Comparison of ENCODE assay signal across 16 mouse cellular contexts in the genomic region with DNA sequence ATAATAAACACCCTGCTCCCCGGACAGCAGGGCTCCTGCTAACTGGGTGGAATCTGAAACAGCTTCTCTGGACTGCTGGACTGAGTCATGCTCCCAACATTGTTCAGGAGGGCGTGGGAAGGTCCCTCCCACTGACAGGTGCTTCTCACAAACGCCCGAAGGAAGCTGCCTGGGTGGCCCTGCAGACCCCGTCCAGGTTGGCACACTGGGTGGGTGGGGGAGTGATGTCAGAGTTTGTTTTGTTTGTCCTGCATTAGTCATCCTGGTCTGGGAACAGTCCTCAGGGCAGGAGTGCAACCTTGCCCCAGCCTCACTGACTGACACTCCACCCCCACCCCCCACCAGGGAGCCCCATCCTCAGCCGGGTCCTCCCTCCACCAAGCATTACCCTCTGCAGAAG.
A peak's percentile ranks its signal among the peaks of the same experiment; 100 is the strongest.
DNase-seq lines count a peak whose midpoint lies in the region; ATAC-seq and TF ChIP-seq lines count a peak whose summit lies in the region.
"Had no signal": no experiment of that assay in that cellular context is flagged by ENCODE, and none has a peak within 500 bp of the region (broad histone marks: within the 10 kb centered on the region; RNA-seq: fewer than 3 reads in every experiment).

No protein-coding gene starts in this region.

- no peaks in the 10 kb centered on the region for H3K27me3 ChIP-seq in heart, adult 2 months (ENCODE audit: control insufficient read depth, insufficient read depth, low read length)
- no peaks in the 10 kb centered on the region for H3K27me3 ChIP-seq in liver, postnatal 0 days (ENCODE audit: insufficient read depth, low read length)
- H3K27me3 ChIP-seq in liver, embryonic 12.5 days (replicated peaks) = no peaks in the 10 kb centered on the region
- H3K27me3 ChIP-seq in myocyte (ENCODE audit: control insufficient read depth, insufficient read depth, insufficient read length) = no peaks in the 10 kb centered on the region
- no peaks in the 10 kb centered on the region for H3K27me3 ChIP-seq in thymus, adult 2 months (ENCODE audit: control insufficient read depth, insufficient read depth, low read length)
- no peaks in the 10 kb centered on the region for H3K27me3 ChIP-seq in forebrain, embryonic 11.5 days (ENCODE audit: control insufficient read depth, insufficient read depth, low read length)
- H3K27me3 ChIP-seq: hindbrain, embryonic 15.5 days; limb, embryonic 15.5 days; lung, embryonic 15.5 days had no signal

- H3K27ac ChIP-seq in heart, adult 2 months = peak overlapping the region; percentile 51; the same call in 1 of the 2 replicates
- H3K27ac ChIP-seq in liver, postnatal 0 days (ENCODE audit: low read depth) = no peak overlapping the region
- H3K27ac ChIP-seq in liver, embryonic 12.5 days = no peak overlapping the region
- H3K27ac ChIP-seq in thymus, adult 2 months (ENCODE audit: control insufficient read depth, insufficient read depth, low read length) = no peak overlapping the region
- H3K27ac ChIP-seq in forebrain, embryonic 11.5 days (ENCODE audit: low read depth, low read length) = no peak overlapping the region
- H3K27ac ChIP-seq: limb, embryonic 15.5 days; lung, embryonic 15.5 days; midbrain, embryonic 10.5 days had no signal

- no peak overlapping the region for H3K9ac ChIP-seq in heart, adult 2 months (ENCODE audit: low read depth, low read length)
- H3K9ac ChIP-seq in liver, postnatal 0 days (replicated peaks) = no peak overlapping the region
- no peak overlapping the region for H3K9ac ChIP-seq in liver, embryonic 12.5 days
- no peak overlapping the region for H3K9ac ChIP-seq in forebrain, embryonic 11.5 days (ENCODE audit: low read length)
- H3K9ac ChIP-seq: hindbrain, embryonic 15.5 days; limb, embryonic 15.5 days; lung, embryonic 15.5 days had no signal

- peak; percentile 85 for ATAC-seq in liver, postnatal 0 days
- ATAC-seq in liver, embryonic 12.5 days = no peak
- no peak for ATAC-seq in forebrain, embryonic 11.5 days (replicated peaks; ENCODE audit: low FRiP score)

- H3ac ChIP-seq in myocyte (ENCODE audit: control insufficient read depth, insufficient read length) = no peak overlapping the region

- intact Hi-C loops in heart, adult 2 months (cut with DNase I) = no loop called here
- intact Hi-C loops in heart, postnatal 36 days (cut with DNase I) = no loop called here

- TF ChIP-seq CTCF in heart, adult 2 months (IDR thresholded peaks at IDR 0.05) = no peak
- no peak for TF ChIP-seq CTCF in liver, postnatal 0 days (IDR thresholded peaks at IDR 0.05; ENCODE audit: low read depth)
- no peak for TF ChIP-seq CTCF in thymus, adult 2 months (IDR thresholded peaks at IDR 0.05; ENCODE audit: borderline replicate concordance, control insufficient read depth, extremely low read depth, insufficient read depth, low read length, poor library complexity)

- H3K36me3 ChIP-seq in heart, adult 2 months (ENCODE audit: control insufficient read depth, insufficient read depth, low read length) = no peaks in the 10 kb centered on the region; the same call in 1 of the 2 replicates
- H3K36me3 ChIP-seq in liver, postnatal 0 days (replicated peaks; ENCODE audit: insufficient read depth, low read length) = no peaks in the 10 kb centered on the region
- no peaks in the 10 kb centered on the region for H3K36me3 ChIP-seq in liver, embryonic 12.5 days
- no peaks in the 10 kb centered on the region for H3K36me3 ChIP-seq in myocyte (ENCODE audit: control insufficient read depth, insufficient read depth)
- H3K36me3 ChIP-seq in thymus, adult 2 months (ENCODE audit: control insufficient read depth, insufficient read depth, low read length) = no peaks in the 10 kb centered on the region
- H3K36me3 ChIP-seq in forebrain, embryonic 11.5 days (ENCODE audit: control insufficient read depth, insufficient read depth, low read length) = no peaks in the 10 kb centered on the region
- H3K36me3 ChIP-seq: hindbrain, embryonic 15.5 days; limb, embryonic 15.5 days; lung, embryonic 15.5 days; midbrain, embryonic 10.5 days had no signal

- no peak overlapping the region for H3K4me3 ChIP-seq in heart, adult 2 months
- H3K4me3 ChIP-seq in liver, postnatal 0 days (ENCODE audit: low read depth, low read length) = no peak overlapping the region
- no peak overlapping the region for H3K4me3 ChIP-seq in liver, embryonic 12.5 days
- no peak overlapping the region for H3K4me3 ChIP-seq in myocyte
- no peak overlapping the region for H3K4me3 ChIP-seq in thymus, adult 2 months (ENCODE audit: control insufficient read depth, insufficient read depth, low read length)
- H3K4me3 ChIP-seq in forebrain, embryonic 11.5 days (ENCODE audit: low read depth, low read length) = no peak overlapping the region
- H3K4me3 ChIP-seq: erythroblast, embryonic 14.5 days; hindbrain, embryonic 15.5 days; limb, embryonic 15.5 days; lung, embryonic 15.5 days; midbrain, embryonic 10.5 days had no signal

- H3K4me1 ChIP-seq in heart, adult 2 months (ENCODE audit: control insufficient read depth, insufficient read depth, low read length) = peaks cover 6% of the 10 kb centered on the region
- H3K4me1 ChIP-seq in liver, postnatal 0 days (ENCODE audit: insufficient read depth) = no peaks in the 10 kb centered on the region
- H3K4me1 ChIP-seq in liver, embryonic 12.5 days = no peaks in the 10 kb centered on the region
- H3K4me1 ChIP-seq in thymus, adult 2 months (replicated peaks; ENCODE audit: control insufficient read depth, insufficient read depth, low read length) = no peaks in the 10 kb centered on the region
- H3K4me1 ChIP-seq in forebrain, embryonic 11.5 days (replicated peaks; ENCODE audit: control insufficient read depth, insufficient read depth, low read length) = no peaks in the 10 kb centered on the region
- H3K4me1 ChIP-seq: hindbrain, embryonic 15.5 days; limb, embryonic 15.5 days; lung, embryonic 15.5 days; midbrain, embryonic 10.5 days had no signal

- no peak for DNase-seq in heart, adult 2 months
- no peak for DNase-seq in heart, postnatal 36 days
- DNase-seq in liver, postnatal 0 days = peak; percentile 27
- peak; percentile 21 for DNase-seq in ES-CJ7 (ENCODE audit: low read depth, low spot score)
- DNase-seq in thymus, adult 2 months = no peak
- no peak for DNase-seq in forebrain, embryonic 11.5 days (ENCODE audit: low spot score)
- DNase-seq: cerebellum, adult 18-20 months; spleen, adult 18-20 months; thymus, adult 18-20 months had no signal

- H3K9me3 ChIP-seq in liver, postnatal 0 days (ENCODE audit: low read length) = no peaks in the 10 kb centered on the region
- no peaks in the 10 kb centered on the region for H3K9me3 ChIP-seq in liver, embryonic 12.5 days (replicated peaks)
- no peaks in the 10 kb centered on the region for H3K9me3 ChIP-seq in forebrain, embryonic 11.5 days (ENCODE audit: control insufficient read depth, low read length)
- H3K9me3 ChIP-seq: hindbrain, embryonic 15.5 days; limb, embryonic 15.5 days; lung, embryonic 15.5 days; midbrain, embryonic 10.5 days had no signal

- H3K4me2 ChIP-seq in liver, postnatal 0 days (ENCODE audit: low read depth, low read length) = no peak overlapping the region
- H3K4me2 ChIP-seq in liver, embryonic 12.5 days = no peak overlapping the region
- peak overlapping the region; percentile 46 for H3K4me2 ChIP-seq in myocyte (ENCODE audit: low read depth)
- H3K4me2 ChIP-seq in forebrain, embryonic 11.5 days (ENCODE audit: low read depth, low read length, severe bottlenecking) = no peak overlapping the region
- H3K4me2 ChIP-seq: hindbrain, embryonic 15.5 days; limb, embryonic 15.5 days; lung, embryonic 15.5 days had no signal

- TF ChIP-seq EP300 in heart, adult 2 months (IDR thresholded peaks at IDR 0.05; ENCODE audit: insufficient read depth, low read depth, low read length) = no peak
- TF ChIP-seq EP300 in liver, postnatal 0 days (IDR thresholded peaks at IDR 0.05; ENCODE audit: low read depth) = peak; percentile 36; the same call in 1 of the 2 replicates

- no peaks in the 10 kb centered on the region for H3K79me2 ChIP-seq in heart, adult 2 months (replicated peaks; ENCODE audit: control insufficient read depth, insufficient read depth, low read length)
- no peaks in the 10 kb centered on the region for H3K79me2 ChIP-seq in myocyte (ENCODE audit: control insufficient read depth, insufficient read depth)

- TF ChIP-seq POLR2A in heart, adult 2 months (IDR thresholded peaks at IDR 0.05; ENCODE audit: insufficient read depth, low read depth, low read length) = no peak
- TF ChIP-seq POLR2A in myocyte (IDR thresholded peaks at IDR 0.05; ENCODE audit: insufficient read length, low read depth) = no peak
- TF ChIP-seq POLR2A in thymus, adult 2 months (IDR thresholded peaks at IDR 0.05; ENCODE audit: control insufficient read depth, extremely low read depth, insufficient read depth, low read length, poor library complexity) = no peak

- 23% methylated on average over 6 of the region's 6 CpGs for WGBS in heart, adult 2 months
- 58% methylated on average over 6 of the region's 6 CpGs for WGBS in liver, postnatal 0 days (ENCODE audit: insufficient replicate concordance)
- WGBS in liver, embryonic 12.5 days (ENCODE audit: insufficient replicate concordance) = 48% methylated on average over 6 of the region's 6 CpGs
- WGBS in thymus, adult 2 months = 84% methylated on average over 6 of the region's 6 CpGs
- 72% methylated on average over 6 of the region's 6 CpGs for WGBS in forebrain, embryonic 11.5 days

TF ChIP-seq in myocyte, 11 proteins besides CTCF, POLR2A, EP300 and RAD21:
- peak; percentile 62 for TF ChIP-seq TCF3 (IDR thresholded peaks at IDR 0.05; ENCODE audit: insufficient read length, low read depth)
- peak; percentile 60 to 95 (median 61) for TF ChIP-seq MYOD1 (IDR thresholded peaks at IDR 0.05; ENCODE audit: control insufficient read depth in 1 of 3, insufficient read length in 2 of 3, low read depth in 2 of 3)
- TF ChIP-seq SRF (IDR thresholded peaks at IDR 0.05; ENCODE audit: control insufficient read depth, insufficient read length, low read depth) = no peak
- TF ChIP-seq REST (IDR thresholded peaks at IDR 0.05; ENCODE audit: insufficient read depth, insufficient read length) = no peak
- peak; percentile 71 to 96 (median 76) for TF ChIP-seq MYOG (IDR thresholded peaks at IDR 0.05; ENCODE audit: control insufficient read depth in 1 of 3, insufficient read depth in 1 of 3, insufficient read length in 2 of 3, low read depth in 2 of 3)
- peak; percentile 61 for TF ChIP-seq TCF12 (IDR thresholded peaks at IDR 0.05; ENCODE audit: insufficient read depth, poor library complexity, severe bottlenecking)

Comparison
In these comparisons a context has a peak if more than half of its experiments do, and no peak if none do; other contexts are left out.
1. DNase-seq: peak in liver, postnatal 0 days (single experiment) and ES-CJ7 (single experiment); none in heart, adult 2 months (0 of 2), heart, postnatal 36 days (0 of 2), thymus, adult 2 months (single experiment) and forebrain, embryonic 11.5 days (single experiment).